Mouse (Mus musculus): ENCODE results near the gene Scube1.

GRCm38 (mm10) chr15:83606216-83606615 lies 118.6 kb downstream of the Scube1 start:
- TF ChIP-seq POLR2A (IDR thresholded peaks at IDR 0.05; ENCODE audit: borderline replicate concordance, control insufficient read depth, low read depth, low read length) (no peak), CTCF (IDR thresholded peaks at IDR 0.05; ENCODE audit: control insufficient read depth, insufficient read depth, low read length) (no peak)

Measured in bone marrow, adult 2 months (tissue).